Mouse (Mus musculus) small intestine, adult 2 months (tissue): ENCODE data around the gene Capza3.

Experiments used
- CTCF ChIP-seq: fragments of 200-500 bp; IDR thresholded peaks from 2 replicates; pipeline ENCODE4 v1.5.1; 2012; ENCODE audit warnings: low read depth, mild to moderate bottlenecking, control low read depth, inconsistent platforms, low read length, moderate library complexity, mixed read lengths; ENCODE audit not compliant: insufficient replicate concordance, insufficient read length; ENCODE audit errors: extremely low read depth
- POLR2A ChIP-seq: fragments of 200-500 bp; IDR thresholded peaks from 2 replicates; pipeline ENCODE4 v1.6.1; 2012; ENCODE audit warnings: low read depth, mild to moderate bottlenecking, control low read depth, inconsistent platforms, low read length, moderate library complexity

DNA sequence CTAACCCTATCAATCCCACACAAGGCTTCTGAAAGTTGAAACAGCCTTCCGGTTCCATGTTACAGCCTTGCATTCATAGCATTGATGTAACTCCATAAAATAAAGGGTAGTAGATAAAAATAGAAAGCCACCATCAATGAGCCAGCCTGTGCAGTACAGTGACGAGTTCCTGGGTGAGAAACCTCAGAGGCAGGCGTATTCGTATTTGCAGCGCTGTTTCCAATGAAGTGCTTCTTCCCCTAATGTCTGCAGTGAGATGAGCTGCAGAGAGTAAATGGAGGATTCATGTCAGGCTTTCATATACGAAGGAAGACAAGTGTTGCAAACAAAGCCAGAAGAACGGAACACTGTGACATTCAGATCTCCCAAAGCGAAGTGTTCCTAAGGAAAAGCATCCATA is 28.1 kb downstream of the Capza3 start:
- TF ChIP-seq CTCF (no peak), POLR2A (no peak)
